Mouse (Mus musculus) neural tube, embryonic 14.5 days (tissue): ENCODE measurements around the gene Vsir. TPM values are rescaled to one million over a fixed set of nuclear protein-coding genes. Genes with fewer than 3 reads are reported as not detected.

ENCODE experiments used
- ATAC-seq: fragments of 200-750 bp; cut with Nextera tagmentation; 2 replicates; pipeline ENCODE4 v1.8.0; 2017; ENCODE audit warnings: low read depth, mild to moderate bottlenecking, moderate TSS enrichment, moderate library complexity
- H3K27ac ChIP-seq: fragments of 300-500 bp; sonication (generic); 2 replicates; pipeline ENCODE4 v1.5.1; 2014; ENCODE audit warnings: low read depth, mild to moderate bottlenecking, control low read depth, low read length, moderate library complexity, mixed read lengths
- H3K27me3 ChIP-seq: fragments of 300-500 bp; sonication (generic); 2 replicates; pipeline ENCODE4 v1.6.1; 2014; ENCODE audit warnings: low read length; ENCODE audit not compliant: control insufficient read depth, insufficient read depth
- H3K36me3 ChIP-seq: fragments of 300-500 bp; sonication (generic); 2 replicates; pipeline ENCODE4 v1.6.1; 2014; ENCODE audit warnings: low read length, mixed read lengths; ENCODE audit not compliant: control insufficient read depth, insufficient read depth
- H3K4me1 ChIP-seq: fragments of 300-500 bp; sonication (generic); 2 replicates; pipeline ENCODE4 v1.6.1; 2014; ENCODE audit warnings: low read length; ENCODE audit not compliant: control insufficient read depth, insufficient read depth
- H3K4me2 ChIP-seq: fragments of 300-500 bp; sonication (generic); 2 replicates; pipeline ENCODE4 v1.6.1; 2014; ENCODE audit warnings: mild to moderate bottlenecking, low read depth, low read length, control low read depth
- H3K4me3 ChIP-seq: fragments of 300-500 bp; sonication (generic); 2 replicates; pipeline ENCODE4 v1.5.1; 2014; ENCODE audit warnings: low read depth, low read length, control low read depth, mixed read lengths
- H3K9ac ChIP-seq: fragments of 300-500 bp; sonication (generic); replicated peaks from 2 replicates; pipeline ENCODE4 v1.6.1; 2014; ENCODE audit warnings: low read depth, mild to moderate bottlenecking, control low read depth, low read length, mixed read lengths
- H3K9me3 ChIP-seq: fragments of 300-500 bp; sonication (generic); 2 replicates; pipeline ENCODE4 v1.6.1; 2016; ENCODE audit warnings: low read length; ENCODE audit not compliant: control insufficient read depth
- WGBS: fragments of 180-500 bp; shearing (Covaris S2); extraction: QIAGEN DNeasy Blood & Tissue Kit; methylation state at CpG from one replicate; pipeline ENCODE4 v1.1.7; 2014; 5-methylcytosine and 5-hydroxymethylcytosine counted together
- polyA plus RNA-seq: library from polyadenylated mRNA; unstranded; fragments of >200 nt; fragmentation: Nextera tagmentation; extraction: Ambion mirVana; gene quantifications from 2 replicates; pipeline ENCODE4 v1.2.1, GENCODE M21; 2014

Vsir gene
- polyA plus RNA-seq, 1 experiment from 2014 or later: 2.0 TPM

DNA sequence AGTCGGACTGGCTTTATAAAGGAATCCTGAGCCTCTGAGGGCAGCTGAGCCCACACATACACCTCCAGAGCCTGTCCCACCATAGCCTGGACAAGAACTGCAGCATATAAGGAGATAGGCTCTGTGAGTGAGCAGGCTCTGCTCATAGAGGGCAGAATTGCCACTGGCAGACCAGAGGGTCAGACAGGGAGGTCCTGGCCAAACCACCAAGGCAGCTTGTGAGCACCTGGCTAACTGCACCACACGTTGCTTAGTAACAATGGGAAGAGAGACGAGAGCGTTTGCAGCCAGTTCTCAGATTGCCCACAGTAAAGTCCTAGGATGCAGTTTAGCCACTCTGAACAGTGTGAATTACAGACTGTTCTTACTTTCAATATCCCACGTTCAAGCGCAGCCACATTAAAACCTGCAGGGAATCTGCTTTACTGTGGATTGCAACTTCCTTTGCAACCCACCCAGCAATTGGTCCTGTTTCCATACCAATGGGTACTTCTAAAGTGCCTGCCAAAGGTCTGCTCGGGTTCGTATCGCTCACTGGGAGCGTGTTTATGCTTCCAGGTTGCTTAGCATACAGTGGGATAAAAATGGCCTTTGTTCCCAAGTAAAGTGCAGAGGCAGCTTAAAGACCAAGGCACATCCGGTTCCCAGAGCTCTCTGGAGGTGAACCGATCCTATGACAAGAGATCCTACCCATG lies 15.1 kb downstream of the Vsir start:
- H3K4me1 ChIP-seq: no peaks in the 10 kb centered on the region
- H3K9me3 ChIP-seq: no peaks in the 10 kb centered on the region
- H3K27me3 ChIP-seq: no peaks in the 10 kb centered on the region
- WGBS: 27% methylated on average over 12 of the region's 12 CpGs
- H3K4me2 ChIP-seq: no peak overlapping the region
- H3K36me3 ChIP-seq: no peaks in the 10 kb centered on the region
- no peak overlapping the region for H3K4me3 ChIP-seq
- H3K9ac ChIP-seq: no peak overlapping the region
- no peak for ATAC-seq
- peak overlapping the region; percentile 30; the same call in 1 of the 2 replicates for H3K27ac ChIP-seq

DNA sequence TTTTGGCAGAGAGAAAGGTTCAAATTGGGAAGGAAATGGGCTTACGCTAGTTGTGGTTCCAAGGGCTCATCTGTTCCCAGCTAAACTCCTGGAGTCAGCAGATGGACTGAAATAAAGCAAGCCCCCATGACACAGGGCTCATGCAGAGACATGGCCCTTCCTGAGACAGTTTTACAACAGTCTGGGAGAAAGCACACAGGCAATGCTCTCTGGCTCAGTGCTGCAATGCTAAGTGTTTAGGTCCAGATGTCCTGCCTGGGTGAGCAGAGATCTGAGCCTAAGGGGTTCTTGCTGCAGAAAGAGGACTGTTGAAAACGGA lies 15.6 kb downstream of the Vsir start:
- ATAC-seq: no peak; the same call in 1 of the 2 replicates
- Histone ChIP-seq H3K4me2 (no peak overlapping the region), H3K9ac (no peak overlapping the region), H3K4me3 (no peak overlapping the region), H3K36me3 (no peaks in the 10 kb centered on the region), H3K27ac (no peak overlapping the region), H3K27me3 (no peaks in the 10 kb centered on the region), H3K9me3 (no peaks in the 10 kb centered on the region), H3K4me1 (no peaks in the 10 kb centered on the region)
- 26% methylated on average over 2 of the region's 2 CpGs for WGBS

DNA sequence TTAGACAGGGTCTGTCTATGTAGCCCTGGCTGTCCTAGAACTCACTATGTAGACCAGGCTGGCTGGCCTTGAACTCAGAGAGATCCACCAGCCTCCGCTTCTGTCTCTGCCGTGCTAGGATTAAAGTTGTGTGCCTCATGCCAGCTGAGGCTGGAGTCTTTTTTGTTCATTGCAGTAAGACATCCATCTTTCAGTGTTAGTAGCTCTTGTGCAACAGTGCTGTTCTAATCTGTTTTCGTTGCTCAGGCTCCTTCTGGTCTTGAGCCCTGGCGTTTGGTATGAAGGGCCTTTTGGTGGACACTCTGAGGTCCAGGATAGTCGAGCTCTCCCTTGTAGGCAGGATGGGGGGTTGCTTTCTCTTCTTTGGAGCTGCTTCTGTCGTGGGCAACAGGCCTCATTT lies 16.8 kb downstream of the Vsir start:
- no peaks in the 10 kb centered on the region for H3K27me3 ChIP-seq
- H3K36me3 ChIP-seq: no peaks in the 10 kb centered on the region
- no peak overlapping the region for H3K27ac ChIP-seq
- H3K4me2 ChIP-seq: no peak overlapping the region
- no peak for ATAC-seq
- no peak overlapping the region for H3K9ac ChIP-seq
- H3K4me3 ChIP-seq: no peak overlapping the region
- H3K9me3 ChIP-seq: no peaks in the 10 kb centered on the region
- 58% methylated on average over 6 of the region's 6 CpGs for WGBS
- H3K4me1 ChIP-seq: no peaks in the 10 kb centered on the region

DNA sequence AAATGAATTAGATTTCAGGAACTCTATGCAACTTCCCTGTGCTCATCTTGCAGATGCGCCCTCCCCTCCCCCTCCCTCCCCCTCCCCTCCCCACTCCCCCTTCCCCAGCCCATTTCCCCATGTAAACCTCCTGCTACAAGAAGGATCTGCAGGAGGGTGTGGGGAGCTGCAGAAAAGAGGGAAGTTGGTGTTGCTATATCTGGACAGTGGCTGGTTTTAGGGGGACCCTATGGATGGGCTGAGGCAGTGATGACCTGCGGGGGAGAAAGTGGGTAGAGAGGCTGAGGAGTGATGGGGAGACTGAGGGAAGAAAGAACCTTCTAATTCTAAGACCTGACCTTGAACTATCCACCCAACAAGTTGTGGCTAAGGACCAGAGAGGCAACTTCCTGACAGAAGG lies 20.5 kb downstream of the Vsir start:
- H3K9me3 ChIP-seq: no peaks in the 10 kb centered on the region
- ATAC-seq: no peak
- WGBS: 87% methylated on average over 2 of the region's 2 CpGs

DNA sequence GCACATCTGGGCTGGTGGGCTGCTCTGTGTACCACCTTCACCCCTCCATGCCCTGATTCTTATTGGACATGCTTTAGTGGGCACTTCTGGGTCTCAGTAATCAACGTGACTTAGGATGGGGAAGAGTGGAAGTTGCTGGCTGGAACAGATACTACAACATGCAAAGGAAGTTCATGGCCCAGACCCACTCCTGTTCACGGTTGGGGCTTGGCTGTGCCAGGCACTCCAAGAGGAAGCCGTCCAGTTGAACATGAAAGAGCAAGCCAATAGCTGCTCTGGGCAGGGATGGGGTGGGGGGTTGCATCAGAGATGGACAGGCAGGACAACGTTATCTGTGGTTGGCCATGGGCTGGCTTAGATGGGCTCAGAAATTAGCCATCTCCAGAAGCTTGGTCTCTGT lies 21.3 kb downstream of the Vsir start:
- 86% methylated on average over 4 of the region's 4 CpGs for WGBS
- H3K27me3 ChIP-seq: no peaks in the 10 kb centered on the region
- H3K36me3 ChIP-seq: no peaks in the 10 kb centered on the region
- H3K27ac ChIP-seq: no peak overlapping the region
- H3K4me3 ChIP-seq: no peak overlapping the region
- no peak overlapping the region for H3K9ac ChIP-seq
- no peak for ATAC-seq
- H3K9me3 ChIP-seq: no peaks in the 10 kb centered on the region
- H3K4me1 ChIP-seq: 0 out of 2 replicates have a peak, but pooled peaks cover 5% of the 10 kb centered on the region
- no peak overlapping the region for H3K4me2 ChIP-seq

More for the DNA sequence above, 20.5 kb downstream of the Vsir start:
- no peaks in the 10 kb centered on the region for H3K36me3 ChIP-seq
- H3K9ac ChIP-seq: no peak overlapping the region
- H3K4me2 ChIP-seq: no peak overlapping the region
- H3K4me1 ChIP-seq: 0 out of 2 replicates have a peak, but pooled peaks cover 5% of the 10 kb centered on the region
- H3K27ac ChIP-seq: no peak overlapping the region
- no peaks in the 10 kb centered on the region for H3K27me3 ChIP-seq
- no peak overlapping the region for H3K4me3 ChIP-seq

DNA sequence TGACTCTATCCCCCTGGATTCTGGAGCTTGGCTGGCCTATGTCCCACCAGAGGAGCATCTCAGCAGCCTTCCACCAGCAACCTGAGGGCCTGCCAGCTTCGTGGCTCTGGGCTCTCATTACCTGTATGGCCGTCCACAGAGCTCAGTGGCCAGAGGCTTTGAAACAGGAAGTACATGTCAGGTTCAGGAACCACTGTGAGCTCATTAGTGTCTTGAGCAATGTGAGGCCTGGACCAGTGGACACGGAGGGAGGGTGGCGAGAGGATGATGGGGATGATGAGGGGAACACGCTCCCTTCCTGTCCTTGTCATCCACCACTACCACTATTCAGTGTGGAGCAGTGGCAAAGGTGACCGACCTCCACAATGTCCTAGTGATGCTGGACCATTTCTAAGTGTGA lies 22.8 kb downstream of the Vsir start:
- Histone ChIP-seq H3K36me3 (no peaks in the 10 kb centered on the region), H3K27ac (no peak overlapping the region), H3K27me3 (no peaks in the 10 kb centered on the region), H3K4me1 (0 out of 2 replicates have a peak, but pooled peaks cover 5% of the 10 kb centered on the region), H3K9me3 (no peaks in the 10 kb centered on the region), H3K4me3 (no peak overlapping the region), H3K4me2 (no peak overlapping the region), H3K9ac (no peak overlapping the region)
- no peak for ATAC-seq
- WGBS: 91% methylated on average over 6 of the region's 6 CpGs

DNA sequence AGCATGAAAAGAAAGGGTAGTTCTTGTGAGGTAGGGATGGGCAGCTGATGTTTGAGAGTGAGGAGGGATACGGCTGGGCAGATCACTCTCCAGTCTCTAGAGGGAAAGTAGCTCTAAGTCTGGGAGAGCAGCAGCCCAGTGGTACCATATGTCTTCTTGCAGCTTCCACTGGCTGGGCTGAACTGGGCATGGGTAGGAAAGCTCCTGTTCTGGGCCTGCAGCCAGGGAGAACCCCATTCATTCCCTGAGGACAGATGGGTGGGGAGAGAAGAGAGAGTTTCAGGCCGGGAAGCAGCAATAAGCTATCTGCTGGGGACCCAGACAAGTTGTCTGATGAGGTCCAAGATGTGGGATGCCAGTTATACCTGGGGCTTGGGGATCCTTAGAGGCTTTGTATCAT lies 23.4 kb downstream of the Vsir start:
- Histone ChIP-seq H3K4me1 (0 out of 2 replicates have a peak, but pooled peaks cover 5% of the 10 kb centered on the region), H3K27ac (peak overlapping the region; percentile 22; the same call in 1 of the 2 replicates), H3K9me3 (no peaks in the 10 kb centered on the region), H3K36me3 (no peaks in the 10 kb centered on the region), H3K4me2 (no peak overlapping the region), H3K4me3 (no peak overlapping the region), H3K27me3 (no peaks in the 10 kb centered on the region), H3K9ac (no peak overlapping the region)
- WGBS: 63% methylated on average over 2 of the region's 2 CpGs
- ATAC-seq: no peak

DNA sequence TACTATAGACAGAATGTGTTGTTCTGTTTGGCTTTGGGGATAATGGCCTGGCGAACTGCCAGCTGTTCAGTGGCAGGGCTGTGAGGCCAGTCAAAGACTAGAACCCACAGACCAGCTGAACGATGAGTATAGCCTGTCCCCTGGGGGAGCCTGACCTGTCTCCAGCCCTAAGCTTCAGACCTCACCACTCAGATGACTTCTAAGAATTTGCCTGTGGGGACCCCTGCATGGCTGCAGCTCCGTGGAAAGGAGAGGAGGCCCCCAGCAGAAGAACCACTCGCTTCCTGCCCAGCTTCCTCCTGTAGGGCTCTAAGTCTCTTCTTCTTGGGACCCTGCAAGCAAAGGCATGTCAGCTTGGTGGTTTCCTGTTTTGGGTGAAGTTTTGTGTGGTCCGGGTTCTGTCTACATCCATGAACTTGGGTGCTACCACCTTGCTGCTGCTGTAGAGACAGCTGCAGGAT lies 24.0 kb downstream of the Vsir start:
- Histone ChIP-seq H3K4me2 (no peak overlapping the region), H3K36me3 (no peaks in the 10 kb centered on the region), H3K27ac (no peak overlapping the region), H3K9ac (no peak overlapping the region), H3K9me3 (no peaks in the 10 kb centered on the region), H3K4me1 (0 out of 2 replicates have a peak, but pooled peaks cover 5% of the 10 kb centered on the region), H3K4me3 (no peak overlapping the region), H3K27me3 (no peaks in the 10 kb centered on the region)
- no peak; the same call in 1 of the 2 replicates for ATAC-seq
- 64% methylated on average over 5 of the region's 5 CpGs for WGBS

DNA sequence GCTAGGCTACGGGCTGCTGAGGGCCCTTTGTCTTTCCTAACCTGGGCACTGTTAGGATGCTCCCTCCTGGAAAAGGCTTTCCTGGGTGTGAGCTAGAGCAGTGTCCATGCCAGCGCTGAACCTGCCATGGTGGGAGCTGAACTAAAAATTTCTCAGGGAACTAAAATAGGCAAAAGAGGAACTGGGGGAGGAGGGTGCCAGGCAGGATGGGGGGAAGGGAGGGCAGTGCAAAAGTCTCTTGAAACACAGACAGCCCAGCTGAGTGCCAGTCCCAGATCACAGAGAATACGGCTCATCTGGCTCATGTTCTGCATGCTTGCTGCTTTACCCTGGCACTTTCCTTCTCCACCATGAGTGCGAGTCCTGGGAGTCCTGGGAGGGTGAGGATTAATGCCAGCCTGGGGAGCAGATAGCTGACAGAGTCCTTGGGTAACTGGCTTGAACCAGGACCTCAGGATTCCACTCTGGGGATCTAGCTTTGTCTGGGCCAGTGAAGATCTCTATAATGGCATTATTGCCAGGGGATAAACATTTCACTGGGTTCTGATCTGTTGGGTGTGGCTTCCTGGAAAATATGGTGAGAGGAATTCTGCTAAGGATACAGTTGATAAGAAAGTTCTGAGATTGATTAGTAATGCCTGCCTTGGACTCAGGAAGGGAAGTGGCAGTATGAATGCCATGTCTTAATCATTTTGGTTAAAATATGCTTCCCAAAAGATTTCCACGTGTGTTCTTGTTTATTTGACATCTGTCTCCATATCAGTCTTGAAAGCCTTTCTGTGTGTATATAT lies 25.1 kb downstream of the Vsir start:
- ATAC-seq: no peak
- Histone ChIP-seq H3K4me3 (no peak overlapping the region), H3K4me2 (no peak overlapping the region)

More for the DNA sequence above, 25.1 kb downstream of the Vsir start:
- WGBS: 84% methylated on average over 5 of the region's 5 CpGs
- Histone ChIP-seq H3K4me1 (0 out of 2 replicates have a peak, but pooled peaks cover 5% of the 10 kb centered on the region), H3K27me3 (no peaks in the 10 kb centered on the region), H3K9me3 (no peaks in the 10 kb centered on the region), H3K27ac (no peak overlapping the region), H3K36me3 (no peaks in the 10 kb centered on the region), H3K9ac (no peak overlapping the region)
